Mouse (Mus musculus): ENCODE data around the gene Ttc4. TPM values are rescaled to one million over a fixed set of nuclear protein-coding genes. Genes with fewer than 3 reads are reported as not detected.

The Ttc4 gene
- 27.5 and 29.7 TPM in 2 replicates for polyA plus RNA-seq (2012; ENCODE audit: insufficient read depth, insufficient read length, missing spikeins)

DNA sequence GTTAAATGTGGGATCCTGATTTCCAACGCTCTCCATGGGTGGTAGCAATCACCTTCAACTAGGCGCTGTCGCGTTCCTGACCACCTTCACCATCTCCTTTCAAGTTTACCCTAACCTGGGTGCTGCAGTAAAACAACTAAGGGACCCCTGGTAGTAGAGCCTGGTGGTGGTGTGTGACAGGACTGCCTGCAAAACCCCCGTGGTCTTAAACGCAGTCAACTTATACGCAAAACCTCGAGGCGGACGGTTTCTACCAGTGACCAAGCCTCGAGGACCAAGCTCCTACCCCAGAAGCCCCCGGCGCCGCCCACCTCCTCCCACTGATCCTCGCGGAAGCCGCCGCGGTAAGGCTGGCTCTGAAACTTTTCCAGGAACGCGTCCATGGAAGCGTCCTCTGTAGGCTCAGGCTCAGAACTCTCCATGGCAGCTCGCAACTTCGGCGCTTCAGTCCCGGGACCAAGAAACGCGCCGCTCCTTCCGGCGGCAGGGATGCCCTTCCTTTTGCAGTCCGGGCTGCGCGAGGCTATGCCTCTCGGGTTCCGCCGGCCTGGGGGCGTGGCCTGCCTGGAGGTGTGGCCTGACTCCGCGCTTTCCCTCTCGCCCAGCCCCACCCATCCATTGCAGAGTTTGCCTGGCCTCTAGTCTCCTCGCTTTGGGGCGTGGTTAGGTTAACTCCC, at the start of gene Ttc4:
TSS of gene Ttc4 (minus strand) at position 503 of the 677 bp plus-strand sequence.
- Histone ChIP-seq H3K4me3 (ENCODE audit: insufficient read depth, low read length) (peak within 1 kb of the TSS; percentile 92), H3K27ac (ENCODE audit: insufficient read depth, low read depth, low read length) (no peak within 1 kb of the TSS), H3K4me1 (ENCODE audit: control insufficient read depth, insufficient read depth, low read length) (peaks cover 3% of the 10 kb centered on the region)
- TF ChIP-seq CTCF (IDR thresholded peaks at IDR 0.05; ENCODE audit: low read depth, low read length) (peak; percentile 27; the same call in 1 of the 2 replicates), POLR2A (IDR thresholded peaks at IDR 0.05; ENCODE audit: borderline replicate concordance, low read depth, low read length) (no peak)

DNA sequence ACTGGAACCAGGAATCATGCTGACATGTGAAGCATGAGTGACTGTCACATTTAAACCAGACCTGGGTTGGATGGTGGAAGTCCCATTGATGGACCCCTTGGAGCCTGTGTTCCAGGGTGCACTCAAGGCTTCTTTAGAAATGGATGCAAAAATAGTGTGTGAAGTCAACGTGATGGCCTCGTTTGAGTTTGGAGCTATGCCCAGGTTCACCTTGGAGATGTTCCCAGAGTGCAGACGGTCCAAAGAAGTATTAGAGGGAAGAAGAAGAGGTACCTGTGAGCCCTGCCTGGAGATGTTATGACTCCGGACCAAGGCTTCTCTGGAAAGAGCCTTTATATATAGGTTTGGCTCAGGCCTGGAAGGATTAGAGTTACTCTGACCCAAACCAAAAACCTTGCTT, 41.9 kb upstream of the Ttc4 start:
- H3K4me3 ChIP-seq (ENCODE audit: insufficient read depth, low read length) = no peak overlapping the region
- no peak overlapping the region for H3K27ac ChIP-seq (ENCODE audit: insufficient read depth, low read depth, low read length)

DNA sequence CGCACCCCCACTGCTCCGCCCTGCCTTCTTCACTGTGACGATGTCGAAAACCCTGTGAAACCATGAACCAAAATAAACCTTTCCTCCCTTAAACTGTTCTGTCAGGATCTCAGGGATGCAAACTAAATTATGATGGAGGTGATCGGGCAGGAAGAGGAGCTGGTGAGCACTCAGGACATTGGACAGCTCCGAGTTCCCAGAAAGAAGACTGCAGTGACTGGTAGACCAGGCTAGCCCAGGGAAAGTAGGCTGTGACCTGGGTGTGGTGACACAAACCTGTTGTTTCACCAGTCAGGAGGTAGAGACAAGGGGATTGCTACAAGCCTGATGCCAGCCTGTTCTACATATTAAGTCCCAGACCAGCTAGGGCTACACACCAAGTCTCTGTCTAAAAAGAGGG, 34.9 kb upstream of the Ttc4 start:
- Histone ChIP-seq H3K4me3 (ENCODE audit: insufficient read depth, low read length) (no peak overlapping the region), H3K4me1 (ENCODE audit: control insufficient read depth, insufficient read depth, low read length) (no peaks in the 10 kb centered on the region), H3K27ac (ENCODE audit: insufficient read depth, low read depth, low read length) (no peak overlapping the region)
- TF ChIP-seq CTCF (IDR thresholded peaks at IDR 0.05; ENCODE audit: low read depth, low read length) (no peak), POLR2A (IDR thresholded peaks at IDR 0.05; ENCODE audit: borderline replicate concordance, low read depth, low read length) (no peak)

More for the DNA sequence above, 41.9 kb upstream of the Ttc4 start:
- TF ChIP-seq CTCF (IDR thresholded peaks at IDR 0.05; ENCODE audit: low read depth, low read length) (no peak), POLR2A (IDR thresholded peaks at IDR 0.05; ENCODE audit: borderline replicate concordance, low read depth, low read length) (no peak)
- 0 out of 2 replicates have a peak, but pooled peaks cover 2% of the 10 kb centered on the region for H3K4me1 ChIP-seq (ENCODE audit: control insufficient read depth, insufficient read depth, low read length)

DNA sequence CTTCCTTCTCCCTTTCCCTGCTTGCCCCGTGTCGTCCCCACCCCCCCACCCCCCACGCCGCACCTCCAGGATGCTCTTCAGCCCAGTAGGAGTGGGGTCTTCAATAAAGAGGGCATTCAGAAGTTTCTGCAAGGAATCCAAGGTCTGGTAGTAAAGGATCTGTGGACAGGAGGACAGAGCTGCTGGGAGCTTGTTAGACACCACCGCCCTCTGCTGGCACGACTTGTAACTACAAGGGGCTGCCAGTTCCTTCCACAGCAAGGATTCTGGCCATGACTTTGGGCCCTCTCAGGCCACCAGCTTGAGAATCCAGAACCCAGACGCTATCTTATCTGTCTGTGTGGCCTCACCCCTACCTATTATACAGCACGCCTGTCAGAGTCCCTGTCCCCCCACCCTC, 29.7 kb upstream of the Ttc4 start:
- Histone ChIP-seq H3K27ac (ENCODE audit: insufficient read depth, low read depth, low read length) (no peak overlapping the region), H3K4me3 (ENCODE audit: insufficient read depth, low read length) (no peak overlapping the region), H3K4me1 (ENCODE audit: control insufficient read depth, insufficient read depth, low read length) (no peaks in the 10 kb centered on the region)
- TF ChIP-seq CTCF (IDR thresholded peaks at IDR 0.05; ENCODE audit: low read depth, low read length) (peak; percentile 73), POLR2A (IDR thresholded peaks at IDR 0.05; ENCODE audit: borderline replicate concordance, low read depth, low read length) (no peak)

DNA sequence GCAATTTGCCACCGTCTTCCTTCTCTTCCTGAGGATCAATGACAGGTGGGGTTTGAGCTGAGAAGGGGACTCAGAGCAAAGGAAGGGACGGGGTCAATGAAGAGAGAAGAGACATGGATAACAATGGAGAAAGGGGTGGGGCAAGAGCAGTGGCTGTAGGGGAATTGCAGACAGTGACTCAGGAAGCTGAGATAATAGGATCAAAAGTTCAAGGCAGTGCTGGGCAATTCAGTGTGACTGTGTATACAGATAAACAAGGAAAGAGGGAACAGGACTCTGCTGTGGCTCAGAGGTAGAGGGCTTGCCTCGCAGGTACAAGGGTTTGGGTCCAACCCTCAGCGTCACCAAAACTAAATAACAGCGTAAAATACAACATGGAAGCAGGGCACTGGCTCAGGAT, 29.2 kb upstream of the Ttc4 start:
- Histone ChIP-seq H3K4me1 (ENCODE audit: control insufficient read depth, insufficient read depth, low read length) (no peaks in the 10 kb centered on the region), H3K27ac (ENCODE audit: insufficient read depth, low read depth, low read length) (no peak overlapping the region), H3K4me3 (ENCODE audit: insufficient read depth, low read length) (no peak overlapping the region)
- TF ChIP-seq POLR2A (IDR thresholded peaks at IDR 0.05; ENCODE audit: borderline replicate concordance, low read depth, low read length) (no peak), CTCF (IDR thresholded peaks at IDR 0.05; ENCODE audit: low read depth, low read length) (no peak)

DNA sequence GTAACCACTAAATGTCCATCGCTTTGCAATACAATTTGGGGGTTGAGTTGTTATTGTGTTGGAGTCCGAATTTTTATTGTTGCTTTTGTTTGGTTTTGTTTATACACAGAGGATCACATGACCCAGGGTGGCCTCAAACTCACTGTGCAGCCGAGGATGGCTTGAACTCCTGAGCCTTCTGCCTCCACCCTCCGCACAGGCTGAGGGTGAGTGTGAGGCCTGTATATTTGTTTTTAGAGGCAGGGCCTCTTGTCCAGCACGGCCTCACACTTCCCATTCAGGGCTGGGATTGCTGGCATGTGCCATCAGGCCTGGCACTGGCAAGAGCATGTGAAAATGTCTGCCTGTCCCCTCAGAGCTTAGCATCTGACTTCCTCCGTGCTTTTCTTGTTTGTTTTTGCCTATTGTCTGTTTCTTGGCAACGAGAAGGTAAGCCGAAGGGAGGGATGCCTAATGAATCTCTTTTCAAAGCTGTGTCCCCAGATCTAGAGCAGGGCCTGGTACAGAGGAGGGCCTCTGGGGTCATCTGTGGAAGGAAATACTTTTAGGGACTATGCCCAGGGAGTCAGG, 26.4 kb upstream of the Ttc4 start:
- Histone ChIP-seq H3K4me3 (ENCODE audit: insufficient read depth, low read length) (no peak overlapping the region), H3K27ac (ENCODE audit: insufficient read depth, low read depth, low read length) (no peak overlapping the region), H3K4me1 (ENCODE audit: control insufficient read depth, insufficient read depth, low read length) (no peaks in the 10 kb centered on the region)
- TF ChIP-seq POLR2A (IDR thresholded peaks at IDR 0.05; ENCODE audit: borderline replicate concordance, low read depth, low read length) (no peak), CTCF (IDR thresholded peaks at IDR 0.05; ENCODE audit: low read depth, low read length) (no peak)

DNA sequence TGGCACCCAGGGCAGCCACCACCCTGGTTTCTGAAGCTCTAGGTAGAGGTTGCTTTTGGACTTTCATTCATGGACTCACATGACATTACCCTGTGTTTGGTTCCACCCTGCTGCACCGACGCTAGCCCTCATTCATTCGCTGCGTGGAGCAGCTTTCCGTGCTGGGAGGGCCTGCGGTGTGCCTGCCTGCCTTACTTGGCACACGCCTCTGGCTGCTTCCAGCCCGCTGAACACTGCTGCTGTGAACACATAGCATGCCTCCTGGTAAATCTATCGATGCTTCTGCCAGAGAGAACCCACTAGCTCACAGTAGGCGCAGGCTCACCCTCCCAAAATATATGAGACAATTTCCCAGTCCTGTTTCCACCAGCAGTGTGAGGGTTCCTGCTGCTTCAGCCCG, 25.7 kb upstream of the Ttc4 start:
- Histone ChIP-seq H3K4me1 (ENCODE audit: control insufficient read depth, insufficient read depth, low read length) (no peaks in the 10 kb centered on the region), H3K4me3 (ENCODE audit: insufficient read depth, low read length) (no peak overlapping the region), H3K27ac (ENCODE audit: insufficient read depth, low read depth, low read length) (no peak overlapping the region)
- TF ChIP-seq CTCF (IDR thresholded peaks at IDR 0.05; ENCODE audit: low read depth, low read length) (no peak), POLR2A (IDR thresholded peaks at IDR 0.05; ENCODE audit: borderline replicate concordance, low read depth, low read length) (no peak)

DNA sequence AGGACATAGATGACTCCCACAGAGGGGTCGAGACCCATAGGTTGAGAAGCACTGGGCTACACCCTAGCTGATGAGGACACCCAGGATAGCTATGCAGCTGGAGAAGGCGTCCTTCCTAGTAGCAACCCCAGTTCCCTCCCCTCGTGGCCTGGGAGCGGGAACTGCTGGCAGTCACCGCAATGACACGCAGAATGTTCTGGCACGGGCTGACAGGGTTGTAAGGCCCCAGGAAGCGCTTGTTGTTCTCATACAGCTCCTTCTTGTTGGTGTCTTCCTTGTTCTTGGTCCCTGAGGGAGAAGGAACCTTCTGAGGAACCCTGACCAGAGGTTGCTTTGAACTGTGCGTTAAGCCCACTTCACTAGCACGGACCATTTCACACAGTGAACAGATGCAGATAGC, 25.2 kb upstream of the Ttc4 start:
- Histone ChIP-seq H3K4me1 (ENCODE audit: control insufficient read depth, insufficient read depth, low read length) (no peaks in the 10 kb centered on the region), H3K4me3 (ENCODE audit: insufficient read depth, low read length) (no peak overlapping the region), H3K27ac (ENCODE audit: insufficient read depth, low read depth, low read length) (no peak overlapping the region)
- TF ChIP-seq CTCF (IDR thresholded peaks at IDR 0.05; ENCODE audit: low read depth, low read length) = no peak
- no peak for TF ChIP-seq POLR2A (IDR thresholded peaks at IDR 0.05; ENCODE audit: borderline replicate concordance, low read depth, low read length)

DNA sequence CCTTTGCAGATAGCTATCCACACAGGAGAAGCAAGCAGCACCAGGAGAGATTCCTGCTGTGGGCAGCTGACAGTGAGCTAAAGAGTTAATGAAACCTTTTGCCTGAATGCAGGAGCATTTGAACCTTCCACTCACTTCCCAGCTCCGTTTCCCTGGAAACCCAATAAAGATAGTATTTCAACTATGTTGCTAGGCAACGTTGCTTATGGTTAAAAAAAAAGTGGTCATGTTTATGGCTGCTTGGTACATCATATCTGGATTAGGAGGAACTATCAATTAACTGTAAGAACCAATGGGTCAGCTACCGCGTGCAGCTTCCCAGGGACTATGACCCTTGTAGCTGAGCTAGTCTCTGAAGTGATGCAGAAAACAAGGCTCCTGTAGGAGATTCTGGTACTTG, 22.1 kb upstream of the Ttc4 start:
- Histone ChIP-seq H3K4me1 (ENCODE audit: control insufficient read depth, insufficient read depth, low read length) (no peaks in the 10 kb centered on the region), H3K4me3 (ENCODE audit: insufficient read depth, low read length) (no peak overlapping the region), H3K27ac (ENCODE audit: insufficient read depth, low read depth, low read length) (no peak overlapping the region)
- no peak for TF ChIP-seq POLR2A (IDR thresholded peaks at IDR 0.05; ENCODE audit: borderline replicate concordance, low read depth, low read length)
- TF ChIP-seq CTCF (IDR thresholded peaks at IDR 0.05; ENCODE audit: low read depth, low read length) = no peak

DNA sequence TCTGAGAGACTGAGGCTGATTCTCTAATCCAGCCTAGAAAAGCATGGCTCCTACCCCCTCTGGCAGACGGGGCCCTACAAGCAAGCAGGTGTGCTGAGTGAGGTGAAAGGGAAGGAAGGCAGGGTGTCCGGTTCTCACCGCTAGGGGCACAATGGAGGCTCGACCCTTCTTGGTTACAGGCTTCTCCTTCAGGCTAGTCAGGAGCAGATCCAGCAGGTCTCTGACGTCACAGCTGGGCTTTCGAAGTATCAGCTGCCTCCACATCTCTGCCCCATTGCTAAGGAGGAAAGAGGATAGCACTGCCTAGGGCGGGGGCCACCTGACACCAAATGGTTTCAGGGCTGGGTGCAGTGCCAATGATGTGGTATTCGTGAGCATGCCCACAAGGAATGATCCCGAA, 21.2 kb upstream of the Ttc4 start:
- Histone ChIP-seq H3K27ac (ENCODE audit: insufficient read depth, low read depth, low read length) (no peak overlapping the region), H3K4me3 (ENCODE audit: insufficient read depth, low read length) (no peak overlapping the region), H3K4me1 (ENCODE audit: control insufficient read depth, insufficient read depth, low read length) (no peaks in the 10 kb centered on the region)
- TF ChIP-seq POLR2A (IDR thresholded peaks at IDR 0.05; ENCODE audit: borderline replicate concordance, low read depth, low read length) (no peak), CTCF (IDR thresholded peaks at IDR 0.05; ENCODE audit: low read depth, low read length) (peak; percentile 30; the same call in 1 of the 2 replicates)

Measured in bone marrow macrophage, adult 2 months (primary cell).